Mouse (Mus musculus) NIH3T3 (cell line): ENCODE results near the gene Ifitm10.
A peak's percentile ranks its signal among the peaks of the same experiment; 100 is the strongest.
"Not testable (repeated sequence)": the region's sequence is repeated elsewhere in the genome, so short reads cannot be mapped to it uniquely, and the experiment has no call there.

Experiments used
- DNase-seq: peaks from one replicate; pipeline ENCODE4 v3.0.0-alpha.2; 2012; ENCODE audit warnings: low read depth

The Ifitm10 gene

DNA sequence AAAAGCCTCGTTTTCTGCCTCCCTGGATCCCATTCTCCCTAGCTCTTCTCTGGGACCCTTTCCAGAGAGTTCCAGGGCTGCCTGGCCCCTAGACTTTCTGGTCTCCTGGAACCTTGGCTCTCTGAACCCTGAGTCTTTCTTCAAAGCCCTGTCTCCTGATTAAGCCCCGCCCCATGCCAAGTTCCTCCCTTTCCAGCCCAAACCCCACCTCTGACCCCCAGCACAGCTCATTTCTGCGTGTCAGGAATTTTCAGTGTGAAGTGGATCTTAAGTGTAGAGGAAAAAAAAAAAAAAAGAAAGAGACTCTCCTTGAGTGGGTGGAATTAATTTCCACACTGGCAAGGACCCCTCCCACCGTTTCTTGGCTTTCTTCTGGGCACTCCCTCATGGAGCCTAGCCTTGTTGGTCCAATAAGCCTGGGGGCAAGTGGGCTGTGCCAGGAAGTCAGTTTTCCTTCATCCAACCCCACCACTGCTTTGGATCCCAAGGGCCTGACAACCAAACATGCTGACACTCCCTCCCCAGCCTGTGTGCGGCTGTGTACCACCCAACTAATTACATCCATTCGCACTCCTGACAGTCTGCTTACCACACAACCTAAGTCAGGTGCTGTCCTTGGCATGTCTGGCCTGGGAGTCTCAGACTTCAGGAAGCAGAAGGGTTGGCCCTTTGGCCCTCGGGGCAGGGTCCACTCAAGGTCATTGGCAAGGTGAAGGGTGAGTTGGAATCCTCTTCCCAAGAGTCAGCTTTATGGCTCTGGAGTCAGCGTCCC is at the start of gene Ifitm10:
Gene Ifitm10 (minus strand): TSS at position 113 of the 772 bp plus-strand sequence.
- peak; percentile 15 for DNase-seq

DNA sequence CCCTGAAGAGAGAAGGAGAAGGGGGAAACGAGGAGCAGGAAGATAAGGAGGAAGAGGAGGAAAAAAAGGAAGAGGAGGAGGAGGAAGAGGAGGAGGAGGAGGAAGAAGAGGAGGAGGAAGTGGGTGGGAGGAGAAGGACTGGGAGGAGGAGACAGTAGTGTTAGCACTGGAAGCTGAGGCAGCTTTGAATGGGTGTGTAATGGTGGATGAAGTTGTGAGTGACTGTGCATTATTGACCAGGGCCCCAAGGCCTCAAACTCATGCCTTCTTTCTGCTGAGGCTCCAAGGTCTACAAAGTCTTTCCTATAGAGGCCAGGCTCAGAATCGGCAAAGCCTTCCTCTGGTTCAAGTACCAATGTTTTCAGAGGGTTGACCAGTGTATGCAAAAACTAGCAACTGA is 48.3 kb upstream of the Ifitm10 start:
- DNase-seq = no peak

DNA sequence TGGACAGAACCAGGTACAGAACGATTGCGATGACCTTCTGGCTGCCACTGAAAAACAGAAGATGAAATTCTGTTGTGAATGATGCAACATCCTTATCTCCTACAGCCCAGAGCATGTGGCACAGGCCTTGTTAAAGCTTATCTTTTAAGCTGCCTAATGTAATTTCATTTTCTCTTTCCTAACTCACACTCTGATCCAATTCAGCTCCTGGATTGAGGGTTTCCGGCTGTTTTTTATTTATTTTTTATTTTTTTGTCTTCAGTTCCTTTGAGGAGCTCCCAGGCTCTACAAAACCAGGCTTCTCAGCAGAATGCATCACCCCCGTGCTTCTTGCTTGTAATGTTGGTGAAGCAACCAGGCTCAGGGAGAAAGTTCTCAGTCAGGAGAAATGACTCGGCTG is 46.3 kb upstream of the Ifitm10 start:
- DNase-seq = no peak

DNA sequence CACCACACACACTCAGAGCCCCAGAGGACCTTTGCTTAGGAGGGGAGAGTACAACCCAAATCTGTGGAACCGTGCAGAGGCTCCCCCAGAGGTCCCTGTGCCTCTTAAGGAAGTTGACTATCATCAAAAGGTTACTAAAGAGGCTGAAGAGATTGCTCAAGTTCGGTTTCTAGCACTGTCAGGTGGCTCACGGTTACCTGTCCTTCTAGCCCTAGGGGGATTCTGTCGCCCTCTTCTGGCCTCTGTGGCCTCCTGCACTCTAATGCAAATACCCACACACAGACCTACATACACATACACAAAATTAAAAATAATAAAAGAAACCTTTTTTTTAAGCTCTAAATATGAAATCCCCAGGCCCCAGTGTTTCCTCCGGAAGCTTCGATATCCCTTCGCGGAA is 45.1 kb upstream of the Ifitm10 start:
- DNase-seq = no peak

DNA sequence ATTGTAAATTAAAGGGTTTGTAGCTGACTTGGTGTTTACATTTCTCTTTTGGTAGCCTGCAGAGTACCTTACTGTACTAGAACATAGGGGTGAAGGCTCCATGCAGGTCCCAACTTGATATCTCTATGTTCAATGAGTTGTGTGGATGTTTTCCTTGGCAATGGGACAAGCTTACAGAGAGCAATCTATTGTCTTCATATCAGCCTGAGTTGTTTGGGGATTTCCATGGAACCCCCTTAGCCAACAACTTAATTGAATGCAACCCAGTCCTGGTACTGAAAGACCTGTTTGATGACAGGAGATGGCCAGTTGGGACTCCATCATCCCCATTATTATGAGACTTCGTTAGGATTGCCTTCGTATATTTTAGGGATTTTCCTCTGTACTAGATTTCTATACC is 44.5 kb upstream of the Ifitm10 start:
- DNase-seq = no peak

DNA sequence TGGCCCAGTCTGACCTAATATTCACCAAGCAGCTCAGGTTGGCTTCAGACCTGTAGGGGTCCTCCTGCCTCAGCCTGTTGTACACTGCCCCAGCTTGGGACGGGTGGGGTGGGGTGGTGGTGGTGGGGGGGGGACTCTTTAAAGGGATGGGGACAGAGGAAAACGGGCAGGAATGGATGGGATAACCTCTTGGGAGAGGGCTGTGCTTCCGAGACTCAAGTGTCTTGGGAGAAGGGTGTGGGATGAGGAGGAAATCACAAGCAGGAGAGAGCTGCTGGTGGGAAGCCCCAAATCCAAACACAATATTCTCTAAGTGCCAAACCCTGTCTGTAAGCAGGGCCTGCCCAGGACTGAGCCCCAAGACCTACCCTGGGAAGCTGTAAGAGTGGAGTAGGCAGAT is 42.7 kb upstream of the Ifitm10 start:
- DNase-seq = no peak

DNA sequence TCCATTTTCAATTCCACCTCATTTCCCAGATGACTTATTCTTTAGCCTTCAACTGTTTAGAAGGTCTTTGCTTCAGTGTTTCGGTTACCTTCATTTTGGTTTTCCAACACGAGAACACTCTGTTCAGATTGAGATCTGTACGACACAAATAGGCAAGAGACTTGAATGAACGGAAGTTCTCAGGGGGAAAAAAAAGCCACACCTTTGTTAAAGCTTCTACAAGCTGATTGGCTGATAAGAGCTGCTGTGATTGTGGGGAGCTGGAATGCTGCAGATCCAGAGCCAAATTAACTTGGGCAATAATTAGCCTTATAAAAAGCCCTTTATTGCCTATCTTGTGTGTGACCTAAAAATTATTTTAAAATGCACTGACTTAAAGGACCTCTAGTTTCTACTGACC is 41.8 kb upstream of the Ifitm10 start:
- DNase-seq = no peak

DNA sequence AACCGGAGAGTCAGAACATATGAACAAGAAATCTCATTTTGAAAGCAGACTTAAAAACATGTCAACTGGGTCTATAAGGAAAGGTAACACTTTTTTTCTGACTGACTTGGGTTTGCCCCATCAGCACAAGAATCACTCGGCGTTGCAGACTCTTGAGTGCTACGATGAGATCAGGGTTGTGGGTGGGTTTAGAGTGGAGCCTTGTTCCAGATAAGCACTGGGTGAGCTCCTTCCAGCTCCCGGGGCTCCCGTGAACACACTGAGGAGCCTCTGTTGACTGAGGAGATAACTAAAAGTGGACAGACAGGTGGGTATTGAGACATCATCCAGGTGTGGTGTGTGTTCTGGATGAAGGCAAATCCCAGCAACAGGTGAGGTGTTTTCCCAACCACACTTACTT is 39.7 kb upstream of the Ifitm10 start:
- no peak for DNase-seq

DNA sequence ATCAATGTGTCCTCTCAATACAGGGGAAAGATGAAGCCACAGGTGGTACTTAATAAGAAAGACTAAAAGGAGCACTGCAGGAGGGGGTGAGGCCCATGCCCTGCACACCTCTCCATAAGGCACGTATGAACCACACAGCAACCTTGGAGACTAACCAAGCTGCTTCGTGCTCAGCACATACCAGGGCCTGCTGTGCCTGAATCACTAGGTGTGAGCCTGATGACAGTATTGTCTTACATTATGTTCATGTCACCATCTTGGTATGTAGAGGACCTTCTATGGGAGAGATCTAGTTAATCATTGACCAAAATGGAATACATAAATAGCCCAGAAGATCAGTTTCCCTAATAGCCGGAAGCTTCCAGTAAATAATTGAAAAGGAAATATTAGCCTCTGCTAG is 36.0 kb upstream of the Ifitm10 start:
- DNase-seq = no peak

DNA sequence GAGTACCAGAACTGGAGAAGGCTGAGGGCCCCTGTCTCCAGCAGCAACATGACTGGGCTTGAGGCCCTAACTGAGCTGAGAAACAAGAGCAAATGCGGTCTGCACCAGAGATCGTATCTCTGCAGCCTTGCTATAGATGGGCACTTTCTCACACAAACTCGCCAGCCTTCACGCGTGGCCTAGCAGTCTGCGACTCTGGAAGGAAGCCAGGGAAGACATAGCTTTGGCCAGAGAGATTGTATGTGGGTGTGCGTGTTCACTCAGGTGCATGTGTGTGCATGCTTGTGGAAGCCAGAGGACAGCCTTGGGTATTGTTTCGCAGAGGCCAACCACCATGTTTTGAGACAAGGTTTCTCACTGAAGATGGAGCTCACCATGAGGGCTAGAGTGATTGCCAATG is 35.1 kb upstream of the Ifitm10 start:
- no peak for DNase-seq

DNA sequence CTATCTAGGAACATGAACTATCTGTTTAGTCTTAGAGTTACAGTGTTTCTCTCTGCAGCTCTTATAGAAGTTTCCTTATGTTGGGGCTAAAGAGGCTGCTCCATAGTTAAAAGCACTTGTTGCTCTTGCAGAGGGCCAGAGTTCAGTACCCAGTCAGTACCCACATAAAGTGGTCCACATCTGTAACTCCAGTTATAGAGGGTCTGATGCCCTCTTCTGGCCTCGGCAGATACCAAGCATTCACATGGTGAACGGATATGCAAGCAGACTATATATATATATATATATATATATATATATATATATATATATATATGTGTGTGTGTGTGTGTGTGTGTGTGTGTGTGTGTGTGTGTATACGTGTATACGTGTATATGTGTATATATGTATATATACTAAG is 34.4 kb upstream of the Ifitm10 start:
- DNase-seq = no peak

DNA sequence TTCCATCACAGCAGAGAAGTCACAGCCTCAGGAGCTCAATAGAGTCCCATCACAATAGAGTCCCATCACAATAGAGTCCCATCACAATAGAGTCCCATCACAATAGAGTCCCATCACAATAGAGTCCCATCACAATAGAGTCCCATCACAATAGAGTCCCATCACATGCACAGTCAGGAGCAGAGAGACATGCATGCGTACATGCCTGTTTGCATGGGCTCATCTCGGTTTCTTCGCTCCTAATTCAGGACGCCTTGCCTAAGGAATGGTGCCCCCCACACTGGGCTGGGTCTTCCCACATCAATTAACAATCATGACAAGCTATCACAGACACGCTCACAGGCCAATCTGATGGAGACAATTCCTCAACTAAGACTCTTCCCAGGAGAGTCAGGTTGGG is 31.6 kb upstream of the Ifitm10 start:
- DNase-seq = not testable (repeated sequence)

DNA sequence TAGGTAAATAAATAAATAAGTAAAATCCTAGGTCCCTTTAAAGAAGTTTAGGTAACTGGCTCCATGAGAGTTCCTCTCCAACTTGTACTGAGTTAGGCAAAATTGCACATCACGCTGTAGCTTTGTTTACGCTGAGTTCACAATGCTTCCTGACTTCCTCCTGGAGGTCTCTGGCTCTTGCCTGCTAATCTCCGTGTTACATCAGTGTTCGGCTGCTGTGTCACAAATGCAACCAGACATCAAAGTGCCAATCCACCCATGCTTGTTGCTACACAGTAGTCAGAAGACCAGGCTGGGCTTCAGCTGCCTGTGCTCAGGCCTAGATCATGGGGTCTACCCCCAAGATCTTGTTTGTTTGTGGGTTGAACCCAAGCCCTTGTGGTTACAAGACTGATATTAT is 30.0 kb upstream of the Ifitm10 start:
- no peak for DNase-seq

DNA sequence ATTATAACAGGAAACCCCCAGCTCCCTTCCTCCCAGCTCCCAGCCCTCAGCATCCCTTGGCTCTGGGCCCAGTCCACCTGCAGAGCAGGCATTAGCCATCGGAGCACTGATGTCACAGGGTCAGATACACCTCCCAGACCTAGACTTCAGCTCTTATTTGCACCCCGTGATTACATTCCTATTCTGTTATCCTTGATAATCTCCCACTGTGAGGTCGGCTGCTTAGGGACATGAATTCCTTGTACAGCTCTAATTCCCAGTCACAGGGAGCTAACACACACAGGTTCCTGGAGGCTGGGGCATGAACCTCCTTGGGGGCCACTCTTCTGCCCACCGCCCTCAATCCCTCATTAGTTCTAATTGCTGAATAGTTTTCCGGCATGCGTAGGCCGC is 27.2 kb upstream of the Ifitm10 start:
- no peak for DNase-seq

DNA sequence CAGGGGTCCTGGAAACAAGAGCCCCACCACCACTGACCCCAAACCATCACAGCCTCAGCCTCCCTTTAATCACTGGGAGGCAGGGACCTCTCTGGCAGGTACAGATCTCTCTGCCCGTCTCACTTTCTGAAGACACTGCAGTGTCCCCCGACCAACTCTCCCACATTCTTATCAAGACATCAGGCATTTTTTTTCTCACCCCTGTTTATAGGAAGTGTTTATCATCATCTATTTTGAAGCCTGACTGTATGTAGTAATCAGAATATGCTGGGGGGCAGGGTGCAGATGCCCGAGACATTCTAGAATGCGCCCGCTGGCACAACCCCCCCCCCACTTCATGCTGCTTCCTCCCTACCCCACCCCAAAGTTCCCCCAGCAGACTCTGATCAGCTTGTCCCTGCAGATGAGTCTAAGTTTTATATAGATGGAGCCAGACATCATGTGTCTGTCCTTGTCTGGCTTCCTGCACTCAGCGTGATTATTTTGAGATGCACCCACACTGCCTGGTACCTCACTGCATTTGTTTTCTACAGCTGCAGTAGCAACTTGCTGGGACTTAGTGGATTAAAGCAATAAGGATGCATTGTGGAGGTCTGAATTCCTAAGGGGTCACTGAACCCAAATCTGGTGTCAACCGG is 26.7 kb upstream of the Ifitm10 start:
- DNase-seq = no peak

DNA sequence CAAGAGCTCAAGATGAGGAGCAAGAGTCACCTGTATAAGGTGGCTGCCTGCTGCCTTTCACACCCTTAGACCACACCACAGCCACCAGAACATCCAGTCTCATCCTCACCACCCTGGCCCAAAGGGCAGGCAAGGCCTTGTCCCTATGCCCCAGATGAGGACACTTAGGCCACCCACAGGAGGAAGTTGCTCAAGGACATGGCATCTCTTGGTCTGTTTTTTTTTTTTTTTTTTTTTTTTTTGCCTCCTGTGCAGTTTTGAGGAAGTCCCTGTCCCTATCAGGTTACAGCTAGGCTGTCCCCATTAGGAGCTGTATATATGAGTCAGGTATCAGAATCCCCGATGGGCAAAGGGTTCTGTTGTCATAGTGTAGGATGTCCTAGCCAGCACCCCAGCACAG is 25.7 kb upstream of the Ifitm10 start:
- DNase-seq = no peak

DNA sequence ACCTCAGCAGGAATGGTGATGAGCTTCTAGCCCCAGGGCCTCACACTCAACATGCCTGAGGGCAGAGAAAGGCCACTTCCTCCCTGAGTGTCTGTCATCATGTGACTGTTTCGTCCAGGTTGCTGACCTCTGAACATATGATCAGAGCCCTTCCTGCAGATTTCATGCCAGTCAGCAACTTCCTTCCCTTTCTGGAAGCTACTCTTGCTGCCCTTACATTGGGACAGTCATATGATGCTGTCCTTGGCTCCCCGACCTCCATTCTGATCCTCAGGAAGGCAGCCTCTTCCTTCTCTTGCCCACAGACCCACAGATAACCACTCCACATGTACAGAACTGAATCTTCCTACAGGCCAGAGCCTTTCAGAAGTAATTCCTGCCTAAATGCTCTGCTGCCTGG is 24.5 kb upstream of the Ifitm10 start:
- DNase-seq = no peak

DNA sequence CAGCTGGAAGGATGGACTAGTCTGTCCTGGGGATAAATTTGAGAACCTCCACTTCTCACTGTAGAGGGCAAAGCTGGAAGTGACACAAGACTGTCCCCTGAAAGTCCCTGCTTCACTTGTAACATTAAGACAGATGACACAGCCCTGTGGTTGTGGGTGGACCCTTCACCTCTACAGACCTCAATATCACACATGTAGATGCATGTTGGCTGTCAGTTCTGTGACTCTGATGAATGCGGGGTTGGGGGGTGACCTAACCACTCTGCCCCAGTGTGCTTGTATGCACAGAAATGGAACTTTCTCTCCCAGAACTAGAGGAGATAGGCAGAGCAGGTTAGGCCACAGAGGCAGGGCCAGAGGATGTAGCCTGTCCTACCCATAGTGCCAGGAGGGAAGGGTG is 23.1 kb upstream of the Ifitm10 start:
- no peak for DNase-seq

DNA sequence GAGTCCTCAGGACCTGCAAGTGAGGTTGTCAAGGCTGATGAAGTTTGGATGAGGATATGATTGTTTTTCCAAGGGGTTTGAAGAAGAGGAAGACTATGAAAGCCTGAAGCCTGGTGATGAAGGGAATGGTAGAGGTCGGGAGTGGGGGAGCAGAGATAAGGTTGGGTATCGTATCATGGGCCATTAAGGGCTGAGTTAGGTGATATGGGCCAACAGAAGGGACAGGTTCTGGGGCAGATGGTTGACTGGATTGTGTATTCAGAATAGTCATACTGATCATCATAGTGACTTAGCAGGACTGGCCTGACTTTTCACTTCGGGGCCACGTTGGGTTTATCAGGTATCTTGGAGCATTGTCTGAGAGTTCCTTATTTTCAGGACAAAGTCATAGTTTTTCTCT is 21.9 kb upstream of the Ifitm10 start:
- DNase-seq = no peak

DNA sequence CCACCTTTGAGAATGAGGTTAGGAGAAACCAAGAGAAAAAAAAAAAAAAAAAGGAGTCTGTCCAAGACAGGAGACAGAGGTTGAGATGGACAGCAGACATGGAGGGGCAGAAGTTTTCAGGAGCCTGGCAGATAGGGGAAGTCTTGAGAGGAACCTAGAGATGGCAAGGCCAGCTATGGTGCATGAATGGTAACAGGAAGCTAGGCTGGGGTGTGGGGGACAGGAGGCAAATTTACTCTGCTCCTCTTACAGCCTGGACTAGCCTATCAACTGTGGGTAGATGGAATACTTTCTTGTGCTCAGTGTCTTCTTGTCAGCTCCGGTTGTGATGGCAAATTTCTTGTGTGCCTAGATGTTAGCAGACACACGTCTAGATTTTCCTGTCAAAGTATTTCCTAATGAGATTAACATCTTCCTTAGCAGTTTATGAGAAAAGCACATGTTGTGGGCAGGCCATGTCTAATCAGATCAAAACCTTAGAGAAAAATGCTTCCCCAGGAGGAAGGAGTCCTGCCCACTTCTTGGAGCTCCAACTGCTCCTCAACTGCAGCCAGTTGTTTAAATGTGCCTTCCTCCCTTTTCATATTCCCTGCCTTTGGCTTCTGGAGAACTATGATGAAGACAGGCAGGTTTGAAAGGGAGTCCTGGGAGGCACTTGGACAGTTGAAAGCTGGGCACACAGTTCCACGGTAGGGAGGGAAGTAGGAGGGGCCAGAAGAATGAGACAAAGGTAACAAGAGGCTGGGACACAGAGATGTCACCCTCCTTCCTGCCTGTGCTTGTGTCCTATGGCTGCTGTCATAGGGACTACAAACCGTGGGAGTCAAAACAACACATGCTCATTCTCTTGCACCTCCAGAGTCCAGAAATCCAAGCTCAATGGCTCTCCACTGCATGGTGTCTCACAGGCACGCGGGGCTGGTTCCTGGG is 21.0 kb upstream of the Ifitm10 start:
- no peak for DNase-seq

DNA sequence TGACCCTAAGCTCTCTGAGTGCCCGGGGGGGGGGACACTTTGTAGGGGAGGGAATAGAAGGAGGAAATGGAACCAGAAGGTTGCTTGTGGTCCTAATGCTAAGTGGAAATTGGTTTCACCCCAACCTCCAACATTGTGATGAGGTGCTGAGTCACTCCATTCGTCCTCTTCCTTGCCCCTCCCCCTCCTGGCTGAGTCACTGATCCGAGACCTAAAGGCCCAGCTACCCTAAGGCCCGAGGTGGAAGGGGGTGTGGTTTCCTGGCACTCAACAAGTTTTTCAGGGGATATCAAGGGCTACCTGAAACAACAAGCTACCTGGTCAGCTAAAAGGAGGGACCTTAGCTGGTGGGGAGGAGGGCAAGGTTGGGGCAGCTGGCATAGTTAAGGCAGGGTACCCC is 19.6 kb upstream of the Ifitm10 start:
- peak; percentile 89 for DNase-seq

DNA sequence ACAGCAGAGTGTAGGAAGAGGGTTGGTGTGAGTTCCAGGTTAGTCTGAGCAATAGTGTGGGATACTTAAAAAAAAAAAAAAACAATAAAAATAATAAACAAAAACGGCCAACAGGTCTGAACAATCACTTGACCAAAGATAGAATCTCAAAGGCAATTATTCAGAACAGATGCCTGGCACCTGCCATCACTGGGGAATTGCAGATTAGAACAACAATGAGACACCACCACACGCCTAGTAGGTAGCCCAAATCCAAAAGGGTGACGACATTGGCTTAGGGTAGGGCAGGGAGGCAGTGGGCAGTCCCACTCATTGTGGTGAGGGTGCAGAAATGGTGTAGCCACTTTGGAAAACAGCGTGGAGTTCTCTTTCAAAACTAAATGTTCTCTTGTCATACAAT is 18.1 kb upstream of the Ifitm10 start:
- no peak for DNase-seq

DNA sequence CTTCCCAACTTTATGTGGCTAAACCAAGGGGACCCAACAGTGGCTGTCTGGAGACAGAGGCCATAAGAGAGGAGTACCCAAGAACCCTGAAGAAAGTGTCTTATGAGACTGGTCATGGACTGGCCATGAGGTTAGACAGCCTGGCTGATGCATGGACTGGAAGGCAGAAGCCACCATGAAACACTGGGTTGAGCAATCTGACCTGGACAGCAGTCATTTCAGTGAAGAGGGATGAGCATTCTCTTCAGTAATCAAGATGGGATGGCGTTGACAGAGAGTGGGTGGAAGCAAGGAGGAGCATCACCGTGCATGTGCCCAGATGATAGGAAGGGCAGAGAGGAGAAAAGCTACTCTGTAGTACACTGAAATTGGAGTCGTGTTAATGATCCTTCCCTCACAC is 17.6 kb upstream of the Ifitm10 start:
- no peak for DNase-seq
